Mouse (Mus musculus): ENCODE measurements at regions not wholly inside any gene's neighbourhood (a gene's known extent, or its start where the extent isn't known, plus 50 kb on each side); places are given as distances from the start of the nearest gene placed in this dataset.

DNA sequence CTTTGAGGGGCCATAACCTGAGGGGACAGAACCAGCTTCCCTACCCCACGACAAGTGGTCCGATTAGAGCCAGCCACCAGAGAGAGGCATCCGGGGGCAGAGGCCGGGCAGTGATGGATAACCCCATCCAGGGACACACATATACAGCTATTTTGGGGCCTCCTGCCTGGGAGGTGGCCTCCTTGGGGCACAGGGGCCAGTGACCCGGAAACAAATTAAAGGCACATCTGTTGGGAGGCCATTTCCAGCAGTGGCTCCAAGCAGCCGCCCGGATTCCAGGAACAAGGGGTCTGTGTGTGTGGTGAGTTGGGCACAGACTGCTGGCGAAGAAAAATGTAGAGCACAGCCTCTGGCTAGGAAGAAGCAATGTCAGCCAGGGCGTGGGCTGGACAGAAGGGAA, 144.2 kb upstream of the Mycn start:
- TF ChIP-seq ZC3H11A (IDR thresholded peaks at IDR 0.05; ENCODE audit: borderline replicate concordance, low read depth, low read length) (no peak), HCFC1 (IDR thresholded peaks at IDR 0.05; ENCODE audit: borderline replicate concordance, insufficient read depth, low read length) (no peak), CHD2 (IDR thresholded peaks at IDR 0.05; ENCODE audit: low read depth, low read length) (no peak), MAFK (IDR thresholded peaks at IDR 0.05; ENCODE audit: insufficient read depth, low read depth, low read length) (no peak)

Data from ES-E14 (cell line).